Mouse (Mus musculus) embryo, embryonic 10.5 days (tissue): ENCODE measurements around the gene Il22ra2.
A peak's percentile ranks its signal among the peaks of the same experiment; 100 is the strongest.

Experiments
- DNase-seq: peaks from one replicate; pipeline ENCODE4 v3.0.0-alpha.2; 2015; ENCODE audit warnings: low spot score

Il22ra2 gene

DNA sequence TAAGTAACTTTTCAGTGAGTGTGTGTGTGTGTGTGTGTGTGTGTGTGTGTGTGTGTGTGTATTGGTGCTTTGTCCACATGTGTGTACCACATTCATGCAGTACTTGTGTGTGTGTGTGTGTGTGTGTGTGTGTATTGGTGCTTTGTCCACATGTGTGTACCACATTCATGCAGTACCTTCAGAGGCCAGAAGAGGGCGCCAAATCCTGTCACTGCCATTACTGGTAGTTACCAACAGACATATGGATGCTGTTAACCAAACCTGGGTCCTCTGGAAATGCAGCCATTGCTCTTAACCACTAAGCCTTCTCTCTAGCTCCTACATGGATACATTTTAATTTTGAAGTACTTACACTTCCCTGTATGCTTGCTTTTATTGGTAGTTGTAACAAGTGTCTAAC, 20.3 kb upstream of the Il22ra2 start:
- DNase-seq = peak; percentile 22

GRCm38 (mm10) chr10:19603231-19603630, 18.6 kb upstream of the Il22ra2 start:
- no peak for DNase-seq

DNA sequence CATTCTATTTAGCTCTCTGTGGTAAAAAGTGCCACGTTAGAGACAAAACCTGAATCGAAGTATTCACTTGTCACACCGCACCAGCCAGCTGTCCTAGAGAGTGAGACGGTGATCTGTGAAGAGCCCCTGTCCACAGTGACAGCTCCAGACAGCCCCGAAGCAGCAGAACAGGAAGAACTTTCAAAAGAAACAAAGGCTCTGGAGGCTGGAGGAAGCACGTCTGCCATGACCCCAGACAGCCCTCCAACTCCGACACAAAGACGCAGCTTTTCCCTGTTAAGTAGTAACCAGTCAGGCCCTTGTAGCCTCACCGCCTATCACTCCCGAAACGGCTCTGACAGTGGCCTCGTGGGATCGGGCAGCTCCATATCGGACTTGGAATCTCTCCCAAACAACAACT, 12.7 kb upstream of the Il22ra2 start:
- peak; percentile 32 for DNase-seq

- no peak for DNase-seq
Observed at GRCm38 (mm10) chr10:19611616-19612015, 10.2 kb upstream of the Il22ra2 start.

GRCm38 (mm10) chr10:19613111-19613753, 8.6 kb upstream of the Il22ra2 start:
- no peak for DNase-seq

- no peak for DNase-seq
Observed at GRCm38 (mm10) chr10:19619736-19620135, 2.1 kb upstream of the Il22ra2 start.

DNA sequence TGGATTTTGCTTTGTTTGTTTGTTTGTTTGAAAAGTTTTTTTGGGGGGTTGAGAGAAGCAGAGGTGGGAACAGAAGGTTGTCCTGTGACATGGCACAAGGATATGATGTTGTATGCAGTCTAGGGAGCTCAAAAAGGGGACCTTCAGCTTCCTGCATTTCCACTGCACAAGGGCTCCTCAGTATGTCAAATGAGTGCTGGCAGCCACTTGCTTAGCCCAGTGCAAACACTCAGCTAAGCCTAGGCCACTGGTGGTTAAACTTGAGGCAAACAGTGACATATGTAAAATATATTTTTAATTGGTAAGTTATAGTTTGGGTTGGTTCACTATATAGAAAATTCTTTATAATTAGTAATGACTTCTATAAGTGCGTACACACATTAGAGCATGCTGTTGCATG, 2.8 kb downstream of the Il22ra2 start:
- no peak for DNase-seq

DNA sequence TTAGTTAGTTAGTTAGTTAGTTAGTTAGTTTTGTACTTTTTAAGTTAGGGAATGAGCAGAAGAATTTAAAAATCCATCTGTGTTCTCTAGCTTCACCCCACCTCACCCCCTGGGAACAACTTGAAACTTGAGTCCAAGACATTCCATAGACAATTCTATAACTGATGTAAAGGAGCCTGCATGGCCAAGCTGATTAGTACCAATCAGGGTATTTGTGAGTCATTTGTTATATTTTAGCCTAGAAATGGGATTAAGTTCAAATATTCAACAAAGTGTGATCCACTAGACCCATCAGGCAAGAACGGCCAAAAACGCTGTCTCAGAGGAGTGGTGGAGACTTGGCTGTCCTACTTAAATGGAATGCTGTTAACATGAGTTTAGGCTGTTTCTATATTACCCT, 5.5 kb downstream of the Il22ra2 start:
- DNase-seq = no peak

DNA sequence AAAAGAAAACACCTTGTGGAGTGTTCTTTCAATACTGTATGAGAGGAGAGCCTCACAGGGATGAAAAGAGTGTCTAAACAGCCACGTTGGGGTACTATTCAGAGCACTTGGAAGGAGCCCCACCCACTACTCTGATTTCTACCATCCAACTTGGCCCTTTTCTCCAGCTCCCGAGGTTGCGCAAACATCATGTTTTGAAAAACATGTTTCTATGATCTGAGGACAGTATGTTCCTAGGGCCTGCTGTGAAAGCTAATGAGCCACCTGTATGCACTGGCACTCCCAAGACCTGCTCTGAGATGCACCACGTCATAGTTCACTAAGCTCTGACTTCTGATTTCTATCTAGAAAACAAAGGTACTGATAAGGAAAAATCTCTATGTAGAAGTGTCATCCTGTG, 6.0 kb downstream of the Il22ra2 start:
- no peak for DNase-seq

DNA sequence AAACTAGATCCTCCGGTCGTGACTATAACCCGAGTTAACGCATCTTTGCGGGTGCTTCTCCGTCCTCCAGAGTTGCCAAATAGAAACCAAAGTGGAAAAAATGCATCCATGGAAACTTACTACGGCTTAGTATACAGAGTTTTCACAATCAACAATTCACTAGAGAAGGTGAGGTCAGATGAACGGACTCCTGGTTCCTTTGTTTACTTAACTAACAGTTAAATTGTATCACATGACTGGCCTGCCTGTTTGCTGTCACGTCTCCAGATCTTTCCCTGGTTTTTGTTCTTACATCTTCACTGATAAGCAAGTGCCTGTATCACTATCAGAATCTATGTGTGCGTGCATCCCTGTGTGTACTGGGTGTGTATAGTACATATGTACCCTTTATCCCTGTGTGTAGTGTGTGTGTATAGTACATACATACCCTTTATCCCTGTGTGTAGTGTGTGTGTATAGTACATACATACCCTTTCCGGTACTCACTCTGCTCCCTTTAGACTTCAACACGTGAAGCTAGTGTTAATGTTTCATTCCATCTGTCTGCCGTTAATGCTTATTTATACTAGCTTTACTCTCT, 9.9 kb downstream of the Il22ra2 start:
- no peak for DNase-seq

DNA sequence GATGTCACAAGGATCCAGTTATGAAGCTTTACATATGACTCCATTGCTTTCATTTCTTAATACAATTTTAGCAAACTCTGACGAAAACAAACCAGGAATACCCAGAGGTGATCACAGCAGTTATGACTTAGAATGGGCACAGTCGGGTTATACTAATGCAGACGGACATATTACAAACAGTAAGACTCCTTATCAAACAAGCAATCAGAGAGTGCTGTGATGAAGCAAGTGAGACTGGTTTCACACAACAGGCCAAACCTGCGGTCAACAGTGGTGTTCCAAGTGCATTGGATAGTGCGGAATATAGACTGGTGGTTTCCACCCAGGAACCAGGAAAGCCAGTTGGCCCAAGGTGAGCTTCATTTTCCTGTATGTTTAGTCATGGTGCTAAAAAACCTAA, 17.1 kb downstream of the Il22ra2 start:
- no peak for DNase-seq

DNA sequence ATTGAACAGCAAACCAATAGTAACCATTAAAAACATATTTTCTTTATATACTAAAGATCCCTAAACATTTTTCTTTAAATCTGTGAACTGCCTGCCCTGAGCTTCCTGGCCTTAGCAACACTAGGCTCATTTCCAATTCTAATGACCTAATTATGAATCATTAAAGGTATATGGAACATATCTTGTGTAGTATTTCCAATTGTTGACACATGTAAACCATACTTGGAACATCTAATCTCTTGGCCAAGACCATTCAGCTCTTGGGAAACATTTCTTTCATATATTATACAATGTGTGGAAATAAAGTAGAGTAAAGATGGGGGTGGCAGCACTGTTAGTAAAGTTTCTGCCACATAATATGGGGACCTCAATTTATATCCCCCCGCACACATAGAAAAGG, 17.8 kb downstream of the Il22ra2 start:
- no peak for DNase-seq

DNA sequence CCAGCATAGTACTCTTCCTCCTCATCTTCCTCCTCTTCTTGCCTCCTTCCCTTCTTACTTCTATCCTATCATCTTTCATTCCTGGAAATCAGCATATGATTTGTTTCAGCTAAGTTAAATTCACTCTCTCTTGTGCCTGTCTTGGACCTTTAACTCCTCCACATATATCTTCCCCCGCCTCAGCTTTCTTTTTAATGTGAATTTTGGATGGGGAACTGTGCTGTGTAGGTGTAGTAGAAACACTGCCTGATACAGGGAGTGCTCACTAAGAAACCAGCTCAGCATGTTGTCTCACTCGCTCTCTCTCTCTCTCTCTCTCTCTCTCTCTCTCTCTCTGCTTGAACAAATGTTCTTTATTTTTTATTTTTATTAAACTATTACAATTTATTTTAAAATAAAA, 23.3 kb downstream of the Il22ra2 start:
- DNase-seq = no peak

- no peak for DNase-seq
Observed at GRCm38 (mm10) chr10:19657426-19657825, 35.6 kb downstream of the Il22ra2 start.

GRCm38 (mm10) chr10:19659953-19660352, 38.2 kb downstream of the Il22ra2 start:
- no peak for DNase-seq

DNA sequence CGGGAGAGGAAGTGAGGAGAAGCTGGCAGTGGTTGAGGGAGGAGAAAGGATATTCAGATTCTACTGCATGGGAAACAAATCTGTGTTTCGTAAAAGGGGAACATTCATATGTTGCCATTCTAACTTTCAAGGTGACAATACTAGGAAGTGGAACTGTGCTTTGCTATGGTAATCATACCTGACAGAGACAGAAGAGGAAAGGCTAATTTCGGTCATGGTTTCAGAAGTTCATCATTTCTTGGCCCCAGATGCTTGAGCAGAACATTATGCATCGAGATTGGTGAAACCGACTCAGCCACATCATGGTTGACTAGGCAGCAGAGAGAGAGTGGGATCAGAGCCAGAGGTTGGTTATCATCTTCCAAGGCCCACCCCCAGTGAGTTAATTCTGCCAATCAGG, 47.2 kb downstream of the Il22ra2 start:
- DNase-seq = no peak

DNA sequence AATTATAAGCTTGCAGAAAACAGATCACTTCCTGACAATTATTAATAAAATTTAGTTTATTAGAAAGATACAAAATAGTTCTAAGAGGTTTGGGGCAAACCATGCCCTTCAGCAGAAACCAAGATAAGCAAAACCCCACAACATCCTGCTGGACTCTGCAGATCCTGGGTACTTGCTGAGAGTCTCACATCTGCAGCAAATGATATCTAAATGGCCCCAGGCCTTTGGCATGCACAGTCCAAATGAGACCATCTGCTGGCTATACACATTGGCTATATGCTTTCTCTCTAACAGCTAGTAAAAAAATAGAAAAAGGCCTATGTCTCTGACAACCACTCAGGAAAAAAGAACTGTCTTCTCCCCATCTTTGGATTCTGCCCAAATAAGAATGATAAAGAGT, 50.2 kb downstream of the Il22ra2 start:
- DNase-seq = no peak

- no peak for DNase-seq
Observed at GRCm38 (mm10) chr10:19673146-19673545, 51.3 kb downstream of the Il22ra2 start.
